Mouse (Mus musculus) forebrain, embryonic 14.5 days (tissue): ENCODE data around the gene Fos. TPM values are rescaled to one million over a fixed set of nuclear protein-coding genes. Genes with fewer than 3 reads are reported as not detected.

Source experiments
- ATAC-seq: fragments of 200-750 bp; cut with Nextera tagmentation; 2 replicates; pipeline ENCODE4 v1.8.0; 2017; ENCODE audit warnings: mild to moderate bottlenecking, moderate library complexity
- DNase-seq: peaks from one replicate; pipeline ENCODE4 v3.0.0-alpha.2; 2015; ENCODE audit warnings: low spot score
- H3K27ac ChIP-seq: fragments of 300-500 bp; sonication (generic); 2 replicates; pipeline ENCODE4 v1.5.1; 2014; ENCODE audit warnings: low read depth, mild to moderate bottlenecking, control low read depth, low read length, moderate library complexity
- H3K27me3 ChIP-seq: fragments of 300-500 bp; sonication (generic); replicated peaks from 2 replicates; pipeline ENCODE4 v1.6.1; 2014; ENCODE audit warnings: low read length, control low read depth, mixed read lengths; ENCODE audit not compliant: control insufficient read depth, insufficient read depth
- H3K36me3 ChIP-seq: fragments of 300-500 bp; sonication (generic); 2 replicates; pipeline ENCODE4 v1.6.1; 2014; ENCODE audit warnings: low read length, control low read depth; ENCODE audit not compliant: control insufficient read depth, insufficient read depth
- H3K4me1 ChIP-seq: fragments of 300-500 bp; sonication (generic); 2 replicates; pipeline ENCODE4 v1.6.1; 2014; ENCODE audit warnings: antibody characterized with exemption, low read length, control low read depth; ENCODE audit not compliant: control insufficient read depth, insufficient read depth
- H3K4me2 ChIP-seq: fragments of 300-500 bp; sonication (generic); 2 replicates; pipeline ENCODE4 v1.6.1; 2014; ENCODE audit warnings: mild to moderate bottlenecking, control low read depth, low read length
- H3K4me3 ChIP-seq: fragments of 300-500 bp; sonication (generic); 2 replicates; pipeline ENCODE4 v1.5.1; 2014; ENCODE audit warnings: low read depth, low read length, control low read depth
- H3K9ac ChIP-seq: fragments of 300-500 bp; sonication (generic); 2 replicates; pipeline ENCODE4 v1.6.1; 2014; ENCODE audit warnings: mild to moderate bottlenecking, low read length, control low read depth, moderate library complexity
- H3K9me3 ChIP-seq: fragments of 300-500 bp; sonication (generic); replicated peaks from 2 replicates; pipeline ENCODE4 v1.6.1; 2016; ENCODE audit warnings: low read length, control low read depth, mixed read lengths; ENCODE audit not compliant: control insufficient read depth
- WGBS: fragments of 180-500 bp; shearing (Covaris S2); extraction: QIAGEN DNeasy Blood & Tissue Kit; methylation state at CpG from one replicate; pipeline ENCODE4 v1.1.7; 2014; 5-methylcytosine and 5-hydroxymethylcytosine counted together
- polyA plus RNA-seq: library from polyadenylated mRNA; unstranded; fragments of >200 nt; fragmentation: Nextera tagmentation; extraction: Ambion mirVana; gene quantifications from 2 replicates; pipeline ENCODE4 v1.2.1, GENCODE M21; 2014

The Fos gene
- polyA plus RNA-seq, 1 experiment from 2014 or later, result 1.2 TPM

- Histone ChIP-seq H3K9me3 (no peaks in the 10 kb centered on the region), H3K4me1 (peaks cover 9% of the 10 kb centered on the region), H3K27ac (no peak overlapping the region), H3K36me3 (no peaks in the 10 kb centered on the region), H3K27me3 (peaks cover 16% of the 10 kb centered on the region), H3K9ac (no peak overlapping the region), H3K4me3 (no peak overlapping the region), H3K4me2 (no peak overlapping the region)
- no peak for ATAC-seq
- DNase-seq, result no peak
- 69% methylated on average over 7 of the region's 7 CpGs for WGBS
These were observed 5.0 kb downstream of the Fos start for GRCm38 (mm10) chr12:85478696-85479095.

- peaks cover 16% of the 10 kb centered on the region for H3K27me3 ChIP-seq
- H3K4me2 ChIP-seq, result no peak overlapping the region
- WGBS, result 50% methylated on average over 3 of the region's 3 CpGs
- no peaks in the 10 kb centered on the region for H3K9me3 ChIP-seq
- H3K4me3 ChIP-seq, result no peak overlapping the region
- ATAC-seq (no peak), DNase-seq (no peak)
- no peaks in the 10 kb centered on the region for H3K36me3 ChIP-seq
- peaks cover 9% of the 10 kb centered on the region for H3K4me1 ChIP-seq
- no peak overlapping the region for H3K9ac ChIP-seq
- no peak overlapping the region for H3K27ac ChIP-seq
These were observed 5.5 kb downstream of the Fos start for GRCm38 (mm10) chr12:85479190-85479589.

GRCm38 (mm10) chr12:85483155-85483554 is 9.5 kb downstream of the Fos start:
- no peak for ATAC-seq
- Histone ChIP-seq H3K27ac (no peak overlapping the region), H3K4me3 (no peak overlapping the region), H3K36me3 (no peaks in the 10 kb centered on the region), H3K9me3 (no peaks in the 10 kb centered on the region), H3K27me3 (peaks cover 2% of the 10 kb centered on the region; the same call in 1 of the 2 replicates), H3K9ac (no peak overlapping the region), H3K4me2 (no peak overlapping the region), H3K4me1 (peaks cover 13% of the 10 kb centered on the region)
- 25% methylated on average over 4 of the region's 4 CpGs for WGBS
- peak; percentile 28 for DNase-seq

GRCm38 (mm10) chr12:85484655-85485054 is 11.0 kb downstream of the Fos start:
- DNase-seq, result no peak
- no peak for ATAC-seq
- 79% methylated on average over 2 of the region's 2 CpGs for WGBS
- no peaks in the 10 kb centered on the region for H3K36me3 ChIP-seq
- no peaks in the 10 kb centered on the region for H3K9me3 ChIP-seq
- H3K27me3 ChIP-seq, result peaks cover 2% of the 10 kb centered on the region; the same call in 1 of the 2 replicates
- peaks cover 13% of the 10 kb centered on the region for H3K4me1 ChIP-seq
- H3K4me2 ChIP-seq, result no peak overlapping the region
- no peak overlapping the region for H3K9ac ChIP-seq
- no peak overlapping the region for H3K27ac ChIP-seq
- no peak overlapping the region for H3K4me3 ChIP-seq

- peak; percentile 95 for DNase-seq
- ATAC-seq, result peak; percentile 96
- peaks cover 2% of the 10 kb centered on the region; the same call in 1 of the 2 replicates for H3K27me3 ChIP-seq
- WGBS, result under 1% methylated on average over 51 of the region's 52 CpGs
- H3K4me1 ChIP-seq, result peaks cover 13% of the 10 kb centered on the region
- peak overlapping the region; percentile 80 for H3K4me2 ChIP-seq
- no peaks in the 10 kb centered on the region for H3K9me3 ChIP-seq
- peak overlapping the region; percentile 66 for H3K9ac ChIP-seq
- peak overlapping the region; percentile 50 for H3K4me3 ChIP-seq
- peak overlapping the region; percentile 39; the same call in 1 of the 2 replicates for H3K27ac ChIP-seq
- no peaks in the 10 kb centered on the region for H3K36me3 ChIP-seq
These were observed 12.4 kb downstream of the Fos start for GRCm38 (mm10) chr12:85485890-85486765.

- DNase-seq (peak; percentile 45), ATAC-seq (no peak)
- no peaks in the 10 kb centered on the region for H3K36me3 ChIP-seq
- H3K27ac ChIP-seq, result no peak overlapping the region
- peaks cover 2% of the 10 kb centered on the region; the same call in 1 of the 2 replicates for H3K27me3 ChIP-seq
- peak overlapping the region; percentile 50 for H3K4me3 ChIP-seq
- H3K9me3 ChIP-seq, result no peaks in the 10 kb centered on the region
- peak overlapping the region; percentile 66 for H3K9ac ChIP-seq
- 1% methylated on average over 20 of the region's 20 CpGs for WGBS
- H3K4me1 ChIP-seq, result peaks cover 13% of the 10 kb centered on the region
- H3K4me2 ChIP-seq, result peak overlapping the region; percentile 80
These were observed 13.0 kb downstream of the Fos start for GRCm38 (mm10) chr12:85486766-85487069.

GRCm38 (mm10) chr12:85487545-85488141 is 14.0 kb downstream of the Fos start:
- Histone ChIP-seq H3K9me3 (no peaks in the 10 kb centered on the region), H3K4me3 (no peak overlapping the region), H3K4me1 (peaks cover 13% of the 10 kb centered on the region), H3K9ac (no peak overlapping the region), H3K4me2 (peak overlapping the region; percentile 80), H3K36me3 (no peaks in the 10 kb centered on the region), H3K27ac (no peak overlapping the region), H3K27me3 (peaks cover 2% of the 10 kb centered on the region; the same call in 1 of the 2 replicates)
- DNase-seq (peak; percentile 84), ATAC-seq (peak; percentile 38)
- 1% methylated on average over 12 of the region's 12 CpGs for WGBS

- ATAC-seq, result no peak
- DNase-seq, result no peak
- peaks cover 2% of the 10 kb centered on the region; the same call in 1 of the 2 replicates for H3K27me3 ChIP-seq
These were observed 15.7 kb downstream of the Fos start for GRCm38 (mm10) chr12:85489232-85489886.

More at GRCm38 (mm10) chr12:85489232-85489886, 15.7 kb downstream of the Fos start:
- Histone ChIP-seq H3K9ac (no peak overlapping the region), H3K36me3 (no peaks in the 10 kb centered on the region), H3K4me3 (no peak overlapping the region), H3K4me2 (no peak overlapping the region), H3K9me3 (no peaks in the 10 kb centered on the region), H3K27ac (no peak overlapping the region), H3K4me1 (peaks cover 13% of the 10 kb centered on the region)
- WGBS, result 78% methylated on average over 7 of the region's 7 CpGs
